Mouse (Mus musculus): ENCODE results near the gene Syn2.

- TF ChIP-seq CTCF (IDR thresholded peaks at IDR 0.05; ENCODE audit: control insufficient read depth, insufficient read depth, insufficient read length) (no peak), MAX (IDR thresholded peaks at IDR 0.05) (no peak), USF1 (IDR thresholded peaks at IDR 0.05; ENCODE audit: low read depth) (no peak), CEBPB (IDR thresholded peaks at IDR 0.05; ENCODE audit: low read depth) (no peak)
Observed at GRCm38 (mm10) chr6:115241939-115242338, 107.2 kb downstream of the Syn2 start.

Measured in C2C12 (cell line).